Mouse (Mus musculus): ENCODE results near the gene Ppm1h.

GRCm38 (mm10) chr10:122912086-122912690 lies 233.6 kb downstream of the Ppm1h start:
- TF ChIP-seq CTCF (IDR thresholded peaks at IDR 0.05; ENCODE audit: low read depth) (no peak), EP300 (IDR thresholded peaks at IDR 0.05; ENCODE audit: low read depth) (no peak)
